Mouse (Mus musculus) cerebellum, adult 2 months (tissue): Measurements from ENCODE around the gene Cdca7.

ENCODE experiments used
- CTCF ChIP-seq: fragments of 200-500 bp; IDR thresholded peaks from 2 replicates; pipeline ENCODE4 v1.5.1; 2011; ENCODE audit warnings: low read depth, mild to moderate bottlenecking, control low read depth, low read length, moderate library complexity, borderline replicate concordance; ENCODE audit not compliant: insufficient read depth
- POLR2A ChIP-seq: fragments of 200-500 bp; IDR thresholded peaks from 2 replicates; pipeline ENCODE4 v1.6.1; 2011; ENCODE audit warnings: low read length, control low read depth, borderline replicate concordance; ENCODE audit not compliant: insufficient read depth

DNA sequence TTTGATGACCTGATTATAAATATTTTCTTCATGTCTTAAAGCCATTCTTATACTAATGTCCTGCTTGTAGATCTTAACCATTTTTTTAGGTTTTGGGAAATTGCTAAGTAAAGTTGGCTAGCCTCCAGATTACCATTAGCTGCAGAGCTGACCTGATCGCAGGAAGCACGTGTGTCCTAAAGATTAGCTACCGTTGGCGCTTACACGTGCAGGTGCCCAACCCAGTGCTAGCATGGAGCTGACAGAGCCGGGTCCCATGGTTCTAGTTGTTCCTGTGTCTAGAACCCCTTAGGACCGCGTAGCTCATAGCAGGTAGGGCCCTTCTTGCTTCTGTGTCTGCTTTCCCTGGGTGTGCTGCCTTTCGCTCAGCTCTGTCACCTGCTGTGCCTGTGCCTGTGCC, 3.9 kb downstream of the Cdca7 start:
- no peak for TF ChIP-seq CTCF
- no peak for TF ChIP-seq POLR2A
